Mouse (Mus musculus): ENCODE data around the gene Smad1. TPM values are rescaled to one million over a fixed set of nuclear protein-coding genes. Genes with fewer than 3 reads are reported as not detected.

The Smad1 gene
- polyA plus RNA-seq, 1 experiment from 2014 or later, result 64.3 TPM

Other genes with a start within 250 kb of the Smad1 start
- not detected in 2 replicates for gene 1700011L22Rik, start 150.9 kb downstream of the Smad1 start, polyA plus RNA-seq (2016; fragmentation: Nextera tagmentation; extraction: Ambion mirVana)
- gene Mmaa, start 104.6 kb downstream of the Smad1 start, polyA plus RNA-seq (2016; fragmentation: Nextera tagmentation; extraction: Ambion mirVana), result 15.5 and 15.9 TPM in 2 replicates
- 18.9 and 20.9 TPM in 2 replicates for gene Otud4, start 240.1 kb upstream of the Smad1 start, polyA plus RNA-seq (2016; fragmentation: Nextera tagmentation; extraction: Ambion mirVana)